Comparison of ENCODE assay signal across 22 mouse cellular contexts in the genomic region with DNA sequence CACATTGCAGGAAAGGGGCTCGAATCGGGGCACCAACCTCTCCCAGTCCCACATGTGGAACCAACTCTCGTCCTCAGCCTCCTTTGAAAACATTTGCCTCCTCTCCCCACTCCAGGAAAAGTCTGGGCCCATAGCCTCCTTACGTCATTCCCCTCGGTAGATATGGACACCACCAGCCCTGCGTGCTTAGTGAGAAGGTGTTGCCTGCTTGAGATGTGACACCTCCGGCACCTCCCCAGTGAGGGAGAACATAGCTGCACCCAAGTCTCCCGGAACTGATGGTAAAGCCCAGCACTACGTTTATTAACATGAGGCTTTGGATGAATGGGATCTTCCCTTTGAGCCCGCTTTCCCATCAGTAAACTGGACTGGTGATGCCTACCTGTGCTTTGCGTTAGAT. TPM values are rescaled to one million over a fixed set of nuclear protein-coding genes. Genes with fewer than 3 reads are reported as not detected.
DNase-seq lines count a peak whose midpoint lies in the region; ATAC-seq lines count a peak whose summit lies in the region.
"Had no signal": no experiment of that assay in that cellular context is flagged by ENCODE, and none has a peak within 500 bp of the region (broad histone marks: within the 10 kb centered on the region; RNA-seq: fewer than 3 reads in every experiment).

No protein-coding gene starts in this region.

- H3K4me2 ChIP-seq in midbrain, embryonic 13.5 days (replicated peaks): peak overlapping the region; percentile 26; the same call in 1 of the 2 replicates
- H3K4me2 ChIP-seq in hindbrain, embryonic 16.5 days (ENCODE audit: low read length): peak overlapping the region; percentile 45
- peak overlapping the region; percentile 34; the same call in 1 of the 2 replicates for H3K4me2 ChIP-seq in neural tube, embryonic 13.5 days
- H3K4me2 ChIP-seq: heart, embryonic 13.5 days; limb, embryonic 13.5 days; liver, embryonic 13.5 days; lung, embryonic 14.5 days had no signal

- no peak overlapping the region for H3K9ac ChIP-seq in midbrain, embryonic 13.5 days (replicated peaks)
- 0 out of 2 replicates have a peak overlapping the region, but pooled peaks have one; percentile 35 for H3K9ac ChIP-seq in hindbrain, embryonic 16.5 days (ENCODE audit: low read depth, low read length)
- H3K9ac ChIP-seq in neural tube, embryonic 13.5 days: no peak overlapping the region
- H3K9ac ChIP-seq: heart, embryonic 13.5 days; limb, embryonic 13.5 days; liver, embryonic 13.5 days; lung, embryonic 14.5 days had no signal

- H3K27me3 ChIP-seq in midbrain, embryonic 13.5 days: peaks cover 13% of the 10 kb centered on the region
- peaks cover 15% of the 10 kb centered on the region; the same call in 1 of the 2 replicates for H3K27me3 ChIP-seq in midbrain, embryonic 10.5 days (ENCODE audit: low read depth, poor library complexity, severe bottlenecking)
- H3K27me3 ChIP-seq in hindbrain, embryonic 16.5 days (replicated peaks; ENCODE audit: control insufficient read depth, insufficient read depth, low read length): peaks cover 11% of the 10 kb centered on the region; the same call in 1 of the 2 replicates
- peaks cover 12% of the 10 kb centered on the region for H3K27me3 ChIP-seq in neural tube, embryonic 13.5 days

- no peak overlapping the region for H3K4me3 ChIP-seq in midbrain, embryonic 13.5 days (replicated peaks)
- no peak overlapping the region for H3K4me3 ChIP-seq in midbrain, embryonic 10.5 days
- H3K4me3 ChIP-seq in hindbrain, embryonic 16.5 days (ENCODE audit: low read length): no peak overlapping the region
- H3K4me3 ChIP-seq in neural tube, embryonic 13.5 days: no peak overlapping the region
- H3K4me3 ChIP-seq: heart, embryonic 13.5 days; limb, embryonic 13.5 days; liver, embryonic 13.5 days had no signal

- no peaks in the 10 kb centered on the region for H3K36me3 ChIP-seq in midbrain, embryonic 13.5 days
- no peaks in the 10 kb centered on the region for H3K36me3 ChIP-seq in midbrain, embryonic 10.5 days
- no peaks in the 10 kb centered on the region for H3K36me3 ChIP-seq in hindbrain, embryonic 16.5 days (ENCODE audit: control insufficient read depth, insufficient read depth, low read length)
- no peaks in the 10 kb centered on the region for H3K36me3 ChIP-seq in neural tube, embryonic 13.5 days
- H3K36me3 ChIP-seq: heart, embryonic 13.5 days; limb, embryonic 13.5 days; liver, embryonic 13.5 days had no signal

- peak; percentile 35 for DNase-seq in cerebellum, adult 9-11 months
- DNase-seq in cerebellum, postnatal 36 days: no peak
- DNase-seq in midbrain, embryonic 10.5 days (ENCODE audit: low spot score): no peak
- DNase-seq in thymus, postnatal 36 days: no peak
- no peak for DNase-seq in adrenal gland, adult 2 months

- no peaks in the 10 kb centered on the region for H3K4me1 ChIP-seq in midbrain, embryonic 13.5 days (replicated peaks)
- no peaks in the 10 kb centered on the region for H3K4me1 ChIP-seq in midbrain, embryonic 10.5 days
- H3K4me1 ChIP-seq in hindbrain, embryonic 16.5 days (ENCODE audit: control insufficient read depth, insufficient read depth, low read depth, low read length): no peaks in the 10 kb centered on the region
- H3K4me1 ChIP-seq in neural tube, embryonic 13.5 days (replicated peaks): no peaks in the 10 kb centered on the region
- H3K4me1 ChIP-seq: heart, embryonic 13.5 days; limb, embryonic 13.5 days; liver, embryonic 13.5 days had no signal

- no peaks in the 10 kb centered on the region for H3K9me3 ChIP-seq in midbrain, embryonic 13.5 days
- H3K9me3 ChIP-seq in midbrain, embryonic 10.5 days (replicated peaks): no peaks in the 10 kb centered on the region
- H3K9me3 ChIP-seq in hindbrain, embryonic 16.5 days (ENCODE audit: control insufficient read depth, low read length): no peaks in the 10 kb centered on the region
- no peaks in the 10 kb centered on the region for H3K9me3 ChIP-seq in neural tube, embryonic 13.5 days
- H3K9me3 ChIP-seq: heart, embryonic 13.5 days; limb, embryonic 13.5 days; liver, embryonic 13.5 days had no signal

- ATAC-seq in midbrain, embryonic 13.5 days: peak; percentile 63; the same call in 1 of the 2 replicates
- ATAC-seq in hindbrain, embryonic 16.5 days: peak; percentile 30; the same call in 1 of the 2 replicates
- ATAC-seq in neural tube, embryonic 13.5 days (ENCODE audit: low read depth): 0 out of 2 replicates have a peak, but pooled peaks have one; percentile 21

- 77% methylated on average over 11 of the region's 11 CpGs for WGBS in midbrain, embryonic 13.5 days
- WGBS in midbrain, embryonic 10.5 days: 81% methylated on average over 11 of the region's 11 CpGs
- WGBS in hindbrain, embryonic 16.5 days: 77% methylated on average over 11 of the region's 11 CpGs
- WGBS in neural tube, embryonic 13.5 days: 79% methylated on average over 11 of the region's 11 CpGs

- H3K27ac ChIP-seq in midbrain, embryonic 13.5 days: no peak overlapping the region
- no peak overlapping the region for H3K27ac ChIP-seq in midbrain, embryonic 10.5 days (replicated peaks)
- no peak overlapping the region for H3K27ac ChIP-seq in hindbrain, embryonic 16.5 days (ENCODE audit: low read depth, low read length)
- no peak overlapping the region for H3K27ac ChIP-seq in neural tube, embryonic 13.5 days (replicated peaks)
- H3K27ac ChIP-seq: heart, embryonic 13.5 days; limb, embryonic 13.5 days; liver, embryonic 13.5 days had no signal

RNA-seq across cellular contexts. Expression of gene Sppl2c, which starts 9.3 kb away (rescaled TPM):
- polyA plus RNA-seq in midbrain, embryonic 13.5 days (2015; fragmentation: Nextera tagmentation; extraction: Ambion mirVana): not detected in 2 replicates
- polyA plus RNA-seq in midbrain, embryonic 10.5 days (2016; fragmentation: Nextera tagmentation; extraction: Ambion mirVana): not detected in 2 replicates
- not detected in 2 replicates for polyA plus RNA-seq in hindbrain, embryonic 16.5 days (2015; fragmentation: Nextera tagmentation; extraction: Ambion mirVana)
- polyA plus RNA-seq in neural tube, embryonic 13.5 days (2015; fragmentation: Nextera tagmentation; extraction: Ambion mirVana): not detected in 2 replicates
- not detected for total RNA-seq in adrenal gland, adult 2 months (2021)
- not detected in 2 replicates for polyA plus RNA-seq in adrenal gland, adult 2 months (2012; rRNA removed)
- total RNA-seq: adrenal gland, postnatal 25 days; gastrocnemius, adult 8-10 months; heart, adult 18-20 months; heart, postnatal 25 days; layer of hippocampus, postnatal 10 days; left cerebral cortex, postnatal 14 days; megakaryocyte-erythroid progenitor cell, adult 5-6 weeks; MEL had no signal
- polyA plus RNA-seq: heart, embryonic 13.5 days; intestine, embryonic 14.5 days; kidney, embryonic 14.5 days; limb, embryonic 13.5 days; liver, embryonic 13.5 days; lung, embryonic 14.5 days had no signal

RNA-seq across cellular contexts. Expression of gene Mapt, which starts 35.8 kb away (rescaled TPM):
- 537 and 610 TPM in 2 replicates for polyA plus RNA-seq in midbrain, embryonic 13.5 days (2015; fragmentation: Nextera tagmentation; extraction: Ambion mirVana)
- 23.7 and 47.2 TPM in 2 replicates for polyA plus RNA-seq in midbrain, embryonic 10.5 days (2016; fragmentation: Nextera tagmentation; extraction: Ambion mirVana)
- polyA plus RNA-seq in hindbrain, embryonic 16.5 days (2015; fragmentation: Nextera tagmentation; extraction: Ambion mirVana): 1,116 and 1,219 TPM in 2 replicates
- 665 and 688 TPM in 2 replicates for polyA plus RNA-seq in neural tube, embryonic 13.5 days (2015; fragmentation: Nextera tagmentation; extraction: Ambion mirVana)
- 100 to 1,000 TPM in 1 of 2 experiments, 10 to 100 TPM in 1; 95.3 to 270 TPM for total RNA-seq in adrenal gland, adult 2 months (2021)
- polyA plus RNA-seq in adrenal gland, adult 2 months (2012; rRNA removed): 38.0 and 59.1 TPM in 2 replicates
